Mouse (Mus musculus) 3T3-L1 (cell line): Measurements from ENCODE around the gene Polr2b.
A peak's percentile ranks its signal among the peaks of the same experiment; 100 is the strongest.

Source experiments
- DNase-seq: peaks from one replicate; pipeline ENCODE4 v3.0.0-alpha.2; 2015; ENCODE audit warnings: low read depth, low spot score

Gene Polr2b

GRCm38 (mm10) chr5:77362120-77362519, 52.2 kb downstream of the Polr2b start:
- DNase-seq = no peak

DNA sequence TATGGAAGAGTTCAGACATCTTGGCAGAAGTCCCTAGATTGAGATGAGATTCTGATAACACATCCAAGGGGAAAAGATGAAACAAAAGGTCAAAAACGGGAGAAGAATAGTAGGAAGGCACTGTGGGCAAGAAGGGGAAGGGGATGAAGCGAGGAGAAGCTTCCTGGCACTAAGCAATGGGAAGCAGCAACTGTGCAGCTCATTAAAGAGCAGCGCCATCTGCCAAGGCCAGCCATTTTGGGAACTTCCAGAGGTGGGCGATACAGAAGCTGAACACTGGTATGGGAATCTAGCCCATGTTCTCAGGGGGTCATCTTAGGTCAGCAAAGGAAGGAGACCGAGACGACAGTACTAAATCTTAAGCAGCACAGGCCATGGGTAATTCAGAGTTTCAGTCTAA, 53.7 kb downstream of the Polr2b start:
- no peak for DNase-seq

DNA sequence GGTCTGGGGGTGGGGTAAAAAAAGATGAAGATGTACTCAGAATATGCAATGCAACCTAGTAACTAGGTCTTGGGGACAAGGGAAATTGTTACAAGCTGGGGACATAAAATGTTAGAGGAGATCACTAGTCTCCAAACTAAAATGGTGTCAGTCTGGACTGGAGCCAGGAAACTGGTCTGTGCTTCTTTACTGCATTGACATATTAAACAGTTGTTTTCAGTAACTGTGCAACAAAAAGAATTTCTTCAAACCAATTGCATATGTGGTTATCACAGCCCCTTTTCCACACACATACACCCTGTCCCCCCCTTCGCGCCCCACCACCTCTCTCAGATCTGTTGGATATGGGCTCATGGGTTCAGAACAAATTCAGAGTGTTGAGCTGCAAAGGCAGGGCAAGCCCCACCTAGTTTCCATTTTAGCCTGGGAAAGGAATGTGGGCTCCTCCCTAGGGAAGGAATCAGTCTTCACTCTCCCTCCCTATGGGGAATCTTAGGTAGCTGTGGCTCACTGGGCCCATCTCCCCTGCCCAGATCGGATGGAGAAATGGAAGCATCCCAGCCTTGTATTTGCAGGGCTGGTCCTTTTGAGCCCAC, 54.6 kb downstream of the Polr2b start:
- peak; percentile 82 for DNase-seq

- DNase-seq = no peak
Observed at GRCm38 (mm10) chr5:77366313-77366712, 56.4 kb downstream of the Polr2b start.

DNA sequence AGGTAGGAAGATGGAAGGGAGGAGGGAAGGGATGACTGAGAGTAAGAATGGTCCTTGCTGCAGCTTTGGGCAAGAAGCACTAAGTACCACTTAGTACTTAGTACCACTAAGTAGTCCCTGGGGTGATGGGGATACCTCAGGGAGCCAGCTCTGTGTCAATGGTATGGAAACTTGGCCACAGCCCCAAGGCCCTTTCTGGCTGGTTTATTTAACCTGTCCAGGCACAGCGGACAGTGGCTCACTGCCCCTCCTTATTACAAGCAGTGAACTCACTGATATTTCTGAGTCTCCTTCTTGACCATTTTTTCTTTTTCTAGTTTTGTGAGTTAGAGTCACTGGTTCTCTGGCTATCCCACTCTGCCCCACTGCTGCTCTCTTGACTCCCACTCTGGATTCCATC, 57.2 kb downstream of the Polr2b start:
- no peak for DNase-seq

GRCm38 (mm10) chr5:77367682-77368081, 57.7 kb downstream of the Polr2b start:
- peak; percentile 94 for DNase-seq

DNA sequence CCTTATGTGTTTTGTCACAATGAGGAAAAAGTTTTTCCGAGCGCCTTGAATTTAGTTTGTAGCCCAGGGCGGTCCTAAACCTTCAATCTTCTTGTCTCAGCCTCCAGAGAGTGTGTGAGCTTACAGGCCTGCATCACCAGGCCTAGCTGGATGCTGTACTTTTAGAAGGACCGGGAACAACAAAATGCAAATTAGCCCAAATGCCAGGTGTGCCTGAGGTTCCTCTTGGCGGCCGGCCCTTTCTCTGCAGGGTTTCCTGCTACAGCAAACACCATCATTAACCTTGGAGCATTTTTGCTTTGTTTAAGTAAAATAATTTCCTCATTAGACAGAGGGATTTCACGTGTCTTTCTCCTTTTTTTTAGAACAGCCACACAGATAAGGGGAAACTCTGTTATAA, 58.2 kb downstream of the Polr2b start:
- DNase-seq = no peak

GRCm38 (mm10) chr5:77369394-77369793, 59.4 kb downstream of the Polr2b start:
- no peak for DNase-seq

DNA sequence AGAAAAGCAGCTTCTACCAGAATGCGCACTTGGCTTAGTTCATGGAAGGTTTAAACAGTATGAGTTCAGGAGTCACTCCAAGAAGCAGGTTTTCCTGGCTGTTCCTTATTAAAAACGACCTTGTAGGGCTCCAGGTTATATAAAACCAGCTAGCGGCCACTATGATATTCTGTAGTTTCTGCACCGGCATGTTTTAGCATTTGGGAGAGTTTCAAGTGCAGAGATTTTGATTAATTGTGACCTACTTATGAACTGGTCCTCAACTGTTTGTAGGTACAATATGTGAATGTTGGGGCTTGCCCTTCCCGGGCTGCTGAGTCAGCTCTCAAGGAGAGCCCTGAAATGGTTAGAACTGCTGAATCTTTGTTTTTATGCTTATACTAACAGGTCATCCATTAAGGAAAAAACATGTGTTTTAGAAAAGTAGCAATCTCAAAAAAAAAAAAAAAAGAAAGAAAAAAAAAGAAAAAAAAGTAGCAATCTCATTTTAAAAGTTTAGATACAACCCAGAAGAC, 60.5 kb downstream of the Polr2b start:
- DNase-seq = no peak

DNA sequence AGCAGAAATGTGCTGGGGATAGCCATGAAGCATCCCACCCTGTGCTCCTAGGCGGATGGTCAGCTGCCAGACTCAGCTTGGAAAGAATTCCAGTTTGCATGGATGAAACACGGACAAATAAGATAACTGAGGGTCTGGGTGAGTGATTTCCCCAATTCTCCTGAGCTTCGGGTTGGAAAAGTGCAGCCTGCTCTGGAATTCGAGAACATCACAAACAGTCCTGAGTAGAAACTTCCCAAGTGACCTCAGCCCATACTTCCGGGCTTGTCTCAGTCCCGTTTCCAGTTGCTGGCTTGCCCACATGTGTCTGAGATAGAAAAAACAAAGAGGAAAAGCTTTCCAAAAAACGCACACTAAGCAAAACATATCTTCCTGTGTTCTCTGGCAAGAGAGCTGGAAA, 62.3 kb downstream of the Polr2b start:
- no peak for DNase-seq

- DNase-seq = peak; percentile 100
Observed at GRCm38 (mm10) chr5:77372778-77373177, 62.8 kb downstream of the Polr2b start.

- DNase-seq = peak; percentile 79
Observed at GRCm38 (mm10) chr5:77374945-77375344, 65.0 kb downstream of the Polr2b start.

GRCm38 (mm10) chr5:77375546-77375945, 65.6 kb downstream of the Polr2b start:
- peak; percentile 78 for DNase-seq

- peak; percentile 58 for DNase-seq
Observed at GRCm38 (mm10) chr5:77378027-77378426, 68.1 kb downstream of the Polr2b start.

GRCm38 (mm10) chr5:77379434-77380135, 69.6 kb downstream of the Polr2b start:
- DNase-seq = no peak

DNA sequence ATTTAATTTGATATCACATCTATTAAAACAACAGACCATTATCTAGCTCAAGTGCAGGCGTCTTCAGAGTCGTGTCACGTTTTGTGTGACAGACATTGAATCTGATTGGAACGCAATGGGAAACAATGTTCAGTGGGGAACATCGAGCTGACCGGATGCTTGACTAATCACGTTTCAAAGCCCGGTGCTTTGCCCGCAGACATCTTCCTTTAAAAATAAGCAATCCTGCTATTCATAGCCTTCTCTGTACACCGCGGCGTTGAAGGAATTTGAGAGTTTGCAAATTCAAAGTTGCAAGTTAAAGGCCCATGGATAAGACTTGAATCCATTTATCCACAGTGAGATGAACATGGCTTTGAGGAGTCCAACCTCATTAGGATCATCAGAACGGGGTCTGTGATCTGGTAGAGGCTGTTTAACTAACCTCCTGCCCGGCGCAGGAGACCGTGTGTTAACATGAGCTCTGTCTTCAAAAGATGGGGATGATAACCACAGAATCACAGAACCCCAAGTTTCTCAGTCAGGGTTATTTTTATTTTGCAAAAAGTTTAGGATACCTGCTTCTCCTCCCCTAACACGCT, 70.5 kb downstream of the Polr2b start:
- no peak for DNase-seq

DNA sequence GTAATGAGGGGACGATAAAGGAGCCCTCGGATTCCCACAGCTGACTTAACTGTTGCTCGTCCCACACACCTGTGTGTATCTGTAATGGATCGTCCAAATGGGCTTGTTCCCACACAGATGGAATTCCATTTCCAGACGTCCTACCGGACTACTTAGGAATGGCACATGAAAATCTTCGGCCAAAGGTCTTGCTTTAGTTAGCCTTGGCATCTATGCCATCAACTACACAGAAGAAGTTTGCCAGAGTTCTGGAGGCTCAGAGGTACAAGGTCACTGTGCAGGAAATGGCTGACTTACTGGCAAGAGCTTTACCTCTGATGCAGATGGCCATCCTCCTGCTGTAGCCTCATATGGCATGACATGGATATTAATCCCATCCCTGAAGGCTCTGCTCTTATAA, 71.3 kb downstream of the Polr2b start:
- DNase-seq = no peak

- DNase-seq = no peak
Observed at GRCm38 (mm10) chr5:77381686-77382085, 71.7 kb downstream of the Polr2b start.

GRCm38 (mm10) chr5:77383799-77384554, 74.0 kb downstream of the Polr2b start:
- peak; percentile 93 for DNase-seq

- no peak for DNase-seq
Observed at GRCm38 (mm10) chr5:77384724-77385123, 74.8 kb downstream of the Polr2b start.

- no peak for DNase-seq
Observed at GRCm38 (mm10) chr5:77385221-77385620, 75.3 kb downstream of the Polr2b start.

GRCm38 (mm10) chr5:77385900-77386595, 76.1 kb downstream of the Polr2b start:
- DNase-seq = no peak
